Mouse (Mus musculus): ENCODE data around the gene Epha3. TPM values are rescaled to one million over a fixed set of nuclear protein-coding genes. Genes with fewer than 3 reads are reported as not detected.

Epha3 gene
- polyA plus RNA-seq, 2 experiments, result 0.38 to 0.58 TPM

GRCm38 (mm10) chr16:63594656-63595055 lies 269.3 kb downstream of the Epha3 start:
- Histone ChIP-seq H3K4me2 (ENCODE audit: low read depth) (no peak overlapping the region), H3K9me3 (ENCODE audit: control insufficient read depth, low read length) (no peaks in the 10 kb centered on the region), H3K27me3 (ENCODE audit: control insufficient read depth, insufficient read depth, low read length) (no peaks in the 10 kb centered on the region), H3K4me1 (replicated peaks; ENCODE audit: control insufficient read depth in 2 of 2, insufficient read depth in 2 of 2, low read length in 1 of 2) (no peaks in the 10 kb centered on the region), H3K27ac (no peak overlapping the region), H3K4me3 (ENCODE audit: insufficient read depth in 1 of 2, low read depth in 2 of 2, low read length in 2 of 2) (no peak overlapping the region), H3K36me3 (replicated peaks; ENCODE audit: control insufficient read depth, insufficient read depth, low read depth) (no peaks in the 10 kb centered on the region), H3K9ac (replicated peaks) (no peak overlapping the region)
- DNase-seq (ENCODE audit: low read depth in 3 of 3, low spot score in 3 of 3) (no peak), ATAC-seq (ENCODE audit: insufficient read depth) (no peak)
- TF ChIP-seq CTCF (IDR thresholded peaks at IDR 0.05; ENCODE audit: low read depth) (no peak), EP300 (IDR thresholded peaks at IDR 0.05; ENCODE audit: low read depth) (no peak)
- 70% methylated on average over 4 of the region's 4 CpGs for WGBS (ENCODE audit: insufficient replicate concordance)

GRCm38 (mm10) chr16:63569746-63570145 lies 294.2 kb downstream of the Epha3 start:
- no peak overlapping the region for H3K4me2 ChIP-seq (ENCODE audit: low read depth)
- H3K4me1 ChIP-seq (replicated peaks; ENCODE audit: control insufficient read depth in 2 of 2, insufficient read depth in 2 of 2, low read length in 1 of 2), result no peaks in the 10 kb centered on the region
- WGBS (ENCODE audit: insufficient replicate concordance), result 52% methylated on average over 4 of the region's 4 CpGs
- TF ChIP-seq EP300 (IDR thresholded peaks at IDR 0.05; ENCODE audit: low read depth) (no peak), CTCF (IDR thresholded peaks at IDR 0.05; ENCODE audit: low read depth) (no peak)
- H3K36me3 ChIP-seq (replicated peaks; ENCODE audit: control insufficient read depth, insufficient read depth, low read depth), result no peaks in the 10 kb centered on the region
- no peak overlapping the region for H3K9ac ChIP-seq (replicated peaks)
- H3K27me3 ChIP-seq (ENCODE audit: control insufficient read depth, insufficient read depth, low read length), result no peaks in the 10 kb centered on the region
- no peaks in the 10 kb centered on the region for H3K9me3 ChIP-seq (ENCODE audit: control insufficient read depth, low read length)
- H3K4me3 ChIP-seq (ENCODE audit: insufficient read depth in 1 of 2, low read depth in 2 of 2, low read length in 2 of 2), result no peak overlapping the region
- no peak overlapping the region for H3K27ac ChIP-seq
- DNase-seq (ENCODE audit: low read depth in 3 of 3, low spot score in 3 of 3), result no peak
- ATAC-seq (ENCODE audit: insufficient read depth), result no peak

- no peaks in the 10 kb centered on the region for H3K9me3 ChIP-seq (ENCODE audit: control insufficient read depth, low read length)
- no peaks in the 10 kb centered on the region for H3K4me1 ChIP-seq (replicated peaks; ENCODE audit: control insufficient read depth in 2 of 2, insufficient read depth in 2 of 2, low read length in 1 of 2)
- no peak overlapping the region for H3K9ac ChIP-seq (replicated peaks)
- 70% methylated on average over 17 of the region's 17 CpGs for WGBS (ENCODE audit: insufficient replicate concordance)
- H3K27me3 ChIP-seq (ENCODE audit: control insufficient read depth, insufficient read depth, low read length), result no peaks in the 10 kb centered on the region
- no peak for DNase-seq (ENCODE audit: low read depth in 3 of 3, low spot score in 3 of 3)
- ATAC-seq (ENCODE audit: insufficient read depth), result no peak
- H3K4me2 ChIP-seq (ENCODE audit: low read depth), result no peak overlapping the region
- no peak overlapping the region for H3K4me3 ChIP-seq (ENCODE audit: insufficient read depth in 1 of 2, low read depth in 2 of 2, low read length in 2 of 2)
- H3K27ac ChIP-seq, result no peak overlapping the region
- TF ChIP-seq EP300 (IDR thresholded peaks at IDR 0.05; ENCODE audit: low read depth), result no peak
- TF ChIP-seq CTCF (IDR thresholded peaks at IDR 0.05; ENCODE audit: low read depth), result no peak
- no peaks in the 10 kb centered on the region for H3K36me3 ChIP-seq (replicated peaks; ENCODE audit: control insufficient read depth, insufficient read depth, low read depth)
Observed at GRCm38 (mm10) chr16:63566106-63566836, 297.7 kb downstream of the Epha3 start.

- Histone ChIP-seq H3K27me3 (ENCODE audit: control insufficient read depth, insufficient read depth, low read length) (no peaks in the 10 kb centered on the region), H3K27ac (no peak overlapping the region), H3K9me3 (ENCODE audit: control insufficient read depth, low read length) (no peaks in the 10 kb centered on the region), H3K4me3 (ENCODE audit: insufficient read depth in 1 of 2, low read depth in 2 of 2, low read length in 2 of 2) (no peak overlapping the region), H3K9ac (replicated peaks) (no peak overlapping the region), H3K4me1 (replicated peaks; ENCODE audit: control insufficient read depth in 2 of 2, insufficient read depth in 2 of 2, low read length in 1 of 2) (no peaks in the 10 kb centered on the region), H3K36me3 (replicated peaks; ENCODE audit: control insufficient read depth, insufficient read depth, low read depth) (no peaks in the 10 kb centered on the region), H3K4me2 (ENCODE audit: low read depth) (no peak overlapping the region)
- no peak for ATAC-seq (ENCODE audit: insufficient read depth)
- WGBS (ENCODE audit: insufficient replicate concordance), result 68% methylated on average over 6 of the region's 6 CpGs
- no peak for DNase-seq (ENCODE audit: low read depth in 3 of 3, low spot score in 3 of 3)
- TF ChIP-seq EP300 (IDR thresholded peaks at IDR 0.05; ENCODE audit: low read depth) (no peak), CTCF (IDR thresholded peaks at IDR 0.05; ENCODE audit: low read depth) (no peak)
Observed at GRCm38 (mm10) chr16:63556410-63557146, 307.4 kb downstream of the Epha3 start.

- no peaks in the 10 kb centered on the region for H3K9me3 ChIP-seq (ENCODE audit: control insufficient read depth, low read length)
- H3K4me3 ChIP-seq (ENCODE audit: insufficient read depth in 1 of 2, low read depth in 2 of 2, low read length in 2 of 2), result no peak overlapping the region
- H3K4me2 ChIP-seq (ENCODE audit: low read depth), result no peak overlapping the region
- H3K27ac ChIP-seq, result no peak overlapping the region
- H3K4me1 ChIP-seq (replicated peaks; ENCODE audit: control insufficient read depth in 2 of 2, insufficient read depth in 2 of 2, low read length in 1 of 2), result no peaks in the 10 kb centered on the region
- H3K9ac ChIP-seq (replicated peaks), result no peak overlapping the region
- 71% methylated on average over 7 of the region's 7 CpGs for WGBS (ENCODE audit: insufficient replicate concordance)
- TF ChIP-seq CTCF (IDR thresholded peaks at IDR 0.05; ENCODE audit: low read depth) (no peak), EP300 (IDR thresholded peaks at IDR 0.05; ENCODE audit: low read depth) (no peak)
- ATAC-seq (ENCODE audit: insufficient read depth) (no peak), DNase-seq (ENCODE audit: low read depth in 3 of 3, low spot score in 3 of 3) (no peak)
- H3K36me3 ChIP-seq (replicated peaks; ENCODE audit: control insufficient read depth, insufficient read depth, low read depth), result no peaks in the 10 kb centered on the region
- no peaks in the 10 kb centered on the region for H3K27me3 ChIP-seq (ENCODE audit: control insufficient read depth, insufficient read depth, low read length)
Observed at GRCm38 (mm10) chr16:63552531-63552930, 311.4 kb downstream of the Epha3 start.

Measured in liver, embryonic 14.5 days (tissue).